ENCODE assay signal across 8 mouse cellular contexts in genomic region chr19:18670608-18671007, GRCm38 (mm10). TPM values are rescaled to one million over a fixed set of nuclear protein-coding genes. Genes with fewer than 3 reads are reported as not detected.
A peak's percentile ranks its signal among the peaks of the same experiment; 100 is the strongest.
DNase-seq lines count a peak whose midpoint lies in the region; ATAC-seq lines count a peak whose summit lies in the region.

Gene Carnmt1 (plus strand): TSS chr19:18670764.

- H3K36me3 ChIP-seq in intestine, embryonic 14.5 days (ENCODE audit: control insufficient read depth, insufficient read depth, low read length): no peaks in the 10 kb centered on the region

- H3K4me2 ChIP-seq in intestine, embryonic 14.5 days (ENCODE audit: low read length): peak within 1 kb of the TSS; percentile 84

- peak; percentile 96 to 98 for DNase-seq in adrenal gland, adult 18-20 months (ENCODE audit: low spot score in 2 of 2)
- DNase-seq in embryo, embryonic 11 days: peak; percentile 100
- DNase-seq in gastrocnemius, postnatal 25 days: peak; percentile 99
- DNase-seq in intestine, embryonic 14.5 days (ENCODE audit: low spot score): peak; percentile 97
- peak; percentile 97 to 99 for DNase-seq in left cerebral cortex, postnatal 14 days (ENCODE audit: low spot score in 2 of 2)
- DNase-seq in mesoderm, embryonic 11.5 days (ENCODE audit: low read depth, low spot score): peak; percentile 98
- peak; percentile 96 to 98 for DNase-seq in right cerebral cortex, postnatal 36 days (ENCODE audit: low spot score in 2 of 2)
- DNase-seq in yolk sac, embryonic 10.5 days (ENCODE audit: low spot score): peak; percentile 97

- peak within 1 kb of the TSS; percentile 83 for H3K27ac ChIP-seq in intestine, embryonic 14.5 days (ENCODE audit: low read depth)

- peak; percentile 97 for ATAC-seq in intestine, embryonic 14.5 days (replicated peaks; ENCODE audit: low FRiP score, low TSS enrichment, low read depth)

- intact Hi-C loops in left cerebral cortex, postnatal 14 days (cut with DNase I): loop anchor here (5.0 kb wide), 2 partner anchors 38 to 42 kb away; partner anchors contain the start of genes D030056L22Rik, Nmrk1 and Ostf1

- no peaks in the 10 kb centered on the region for H3K27me3 ChIP-seq in intestine, embryonic 14.5 days (replicated peaks; ENCODE audit: control insufficient read depth, insufficient read depth, low read length)

- peak within 1 kb of the TSS; percentile 81 for H3K9ac ChIP-seq in intestine, embryonic 14.5 days (ENCODE audit: low read length)

- H3K4me3 ChIP-seq in intestine, embryonic 14.5 days (ENCODE audit: low read depth, low read length): peak within 1 kb of the TSS; percentile 86

- WGBS in intestine, embryonic 14.5 days: under 1% methylated on average over 49 of the region's 58 CpGs

- H3K9me3 ChIP-seq in intestine, embryonic 14.5 days (ENCODE audit: control insufficient read depth, low read length): no peaks in the 10 kb centered on the region

- H3K4me1 ChIP-seq in intestine, embryonic 14.5 days (replicated peaks; ENCODE audit: control insufficient read depth, insufficient read depth, low read length): peaks cover 24% of the 10 kb centered on the region

RNA-seq across cellular contexts. Expression of gene Carnmt1, which starts in this region (rescaled TPM):
- 10 to 100 TPM; 22.8 to 25.0 TPM for total RNA-seq in adrenal gland, adult 18-20 months (2021)
- 100 to 1,000 TPM in 1 of 2 experiments, 10 to 100 TPM in 1; 93.9 to 131 TPM for total RNA-seq in gastrocnemius, postnatal 25 days (2021)
- polyA plus RNA-seq in intestine, embryonic 14.5 days (2014; fragmentation: Nextera tagmentation; extraction: Ambion mirVana): 23.6 and 27.8 TPM in 2 replicates
- 10 to 100 TPM; 11.6 to 12.4 TPM for total RNA-seq in left cerebral cortex, postnatal 14 days (2021)

Comparison
In these comparisons a context has a peak if more than half of its experiments do, and no peak if none do; other contexts are left out.
1. Peak in every context shown above with its lines: DNase-seq, ATAC-seq, H3K4me3 ChIP-seq and H3K27ac ChIP-seq.